Comparison of ENCODE assay signal across 25 mouse cellular contexts in genomic region chr5:76483811-76484210, GRCm38 (mm10). TPM values are rescaled to one million over a fixed set of nuclear protein-coding genes. Genes with fewer than 3 reads are reported as not detected.
DNase-seq lines count a peak whose midpoint lies in the region; ATAC-seq lines count a peak whose summit lies in the region.
"Had no signal": no experiment of that assay in that cellular context is flagged by ENCODE, and none has a peak within 500 bp of the region (broad histone marks: within the 10 kb centered on the region; RNA-seq: fewer than 3 reads in every experiment).

Gm7271 (plus strand) TSS chr5:76484040.

- no peak within 1 kb of the TSS for H3K27ac ChIP-seq in hindbrain, embryonic 12.5 days
- H3K27ac ChIP-seq in hindbrain, embryonic 11.5 days (ENCODE audit: low read depth, low read length), result no peak within 1 kb of the TSS
- H3K27ac ChIP-seq: embryonic facial prominence, embryonic 13.5 days; forebrain, embryonic 13.5 days; heart, embryonic 13.5 days; hindbrain, embryonic 15.5 days had no signal

- DNase-seq in hindbrain, embryonic 11.5 days (ENCODE audit: low spot score), result no peak
- peak; percentile 27 for DNase-seq in embryo, embryonic 10.5 days (ENCODE audit: low spot score)
- peak; percentile 16 for DNase-seq in embryo, embryonic 11 days
- DNase-seq in retina, adult 2 months (ENCODE audit: low read depth, low spot score), result peak; percentile 6
- DNase-seq in right cerebral cortex, postnatal 10 days (ENCODE audit: low spot score in 2 of 2), result no peak
- no peak for DNase-seq in adrenal gland, adult 8-10 months
- DNase-seq: adrenal gland, adult 2 months; adrenal gland, postnatal 36 days; cerebellum, adult 2 months; cerebellum, postnatal 10 days; forebrain, postnatal 0 days; gastrocnemius, postnatal 14 days; heart, postnatal 36 days had no signal

- peak within 1 kb of the TSS; percentile 8; the same call in 1 of the 2 replicates for H3K4me2 ChIP-seq in hindbrain, embryonic 12.5 days (replicated peaks)
- H3K4me2 ChIP-seq in hindbrain, embryonic 11.5 days (replicated peaks; ENCODE audit: low read depth, low read length), result no peak within 1 kb of the TSS
- H3K4me2 ChIP-seq: embryonic facial prominence, embryonic 13.5 days; forebrain, embryonic 13.5 days; heart, embryonic 13.5 days; hindbrain, embryonic 15.5 days had no signal

- ATAC-seq in hindbrain, embryonic 12.5 days (ENCODE audit: low FRiP score), result no peak
- ATAC-seq in hindbrain, embryonic 11.5 days (ENCODE audit: low FRiP score), result no peak
- ATAC-seq: forebrain, embryonic 13.5 days; forebrain, postnatal 0 days; intestine, embryonic 16.5 days had no signal

- no peaks in the 10 kb centered on the region for H3K27me3 ChIP-seq in hindbrain, embryonic 12.5 days
- H3K27me3 ChIP-seq in hindbrain, embryonic 11.5 days (ENCODE audit: control insufficient read depth, insufficient read depth, low read length), result no peaks in the 10 kb centered on the region
- H3K27me3 ChIP-seq: embryonic facial prominence, embryonic 13.5 days; forebrain, embryonic 13.5 days; hindbrain, embryonic 15.5 days had no signal

- WGBS in hindbrain, embryonic 12.5 days, result 54% methylated on average over 5 of the region's 5 CpGs
- WGBS in hindbrain, embryonic 11.5 days, result 44% methylated on average over 5 of the region's 5 CpGs

- no peak within 1 kb of the TSS for H3K9ac ChIP-seq in hindbrain, embryonic 12.5 days
- no peak within 1 kb of the TSS for H3K9ac ChIP-seq in hindbrain, embryonic 11.5 days (ENCODE audit: low read depth, low read length)
- H3K9ac ChIP-seq: embryonic facial prominence, embryonic 13.5 days; forebrain, embryonic 13.5 days; forebrain, postnatal 0 days; heart, embryonic 13.5 days; hindbrain, embryonic 15.5 days had no signal

- no peak within 1 kb of the TSS for H3K4me3 ChIP-seq in hindbrain, embryonic 12.5 days
- H3K4me3 ChIP-seq in hindbrain, embryonic 11.5 days (ENCODE audit: low read depth, low read length), result no peak within 1 kb of the TSS
- H3K4me3 ChIP-seq: embryonic facial prominence, embryonic 13.5 days; forebrain, embryonic 13.5 days; heart, embryonic 13.5 days; hindbrain, embryonic 15.5 days had no signal

- no peaks in the 10 kb centered on the region for H3K4me1 ChIP-seq in hindbrain, embryonic 12.5 days
- no peaks in the 10 kb centered on the region for H3K4me1 ChIP-seq in hindbrain, embryonic 11.5 days (replicated peaks; ENCODE audit: control insufficient read depth, insufficient read depth, low read length)
- H3K4me1 ChIP-seq: embryonic facial prominence, embryonic 13.5 days; forebrain, embryonic 13.5 days; heart, embryonic 13.5 days; hindbrain, embryonic 15.5 days had no signal

- no peaks in the 10 kb centered on the region for H3K9me3 ChIP-seq in hindbrain, embryonic 12.5 days (replicated peaks)
- H3K9me3 ChIP-seq in hindbrain, embryonic 11.5 days (ENCODE audit: control insufficient read depth, low read length), result no peaks in the 10 kb centered on the region
- H3K9me3 ChIP-seq: embryonic facial prominence, embryonic 13.5 days; forebrain, embryonic 13.5 days; heart, embryonic 13.5 days; hindbrain, embryonic 15.5 days had no signal

- no peaks in the 10 kb centered on the region for H3K36me3 ChIP-seq in hindbrain, embryonic 12.5 days
- H3K36me3 ChIP-seq in hindbrain, embryonic 11.5 days (ENCODE audit: control insufficient read depth, insufficient read depth, low read length), result no peaks in the 10 kb centered on the region
- H3K36me3 ChIP-seq: embryonic facial prominence, embryonic 13.5 days; heart, embryonic 13.5 days; hindbrain, embryonic 15.5 days had no signal

RNA-seq across cellular contexts. Expression of gene Gm7271, which starts in this region (rescaled TPM):
- polyA plus RNA-seq in hindbrain, embryonic 12.5 days (2016; fragmentation: Nextera tagmentation; extraction: Ambion mirVana), result 0.70 and 3.2 TPM in 2 replicates
- polyA plus RNA-seq in hindbrain, embryonic 11.5 days (2014; fragmentation: Nextera tagmentation; extraction: Ambion mirVana), result 1.6 and 7.1 TPM in 2 replicates
- total RNA-seq in adrenal gland, adult 8-10 months (2022), result not detected
- total RNA-seq: adrenal gland, adult 2 months; adrenal gland, postnatal 36 days; common myeloid progenitor, adult 5-6 weeks; ES-E14; forebrain, postnatal 0 days; gastrocnemius, adult 18-20 months; gastrocnemius, postnatal 14 days; heart, adult 8-10 months; heart, postnatal 36 days had no signal
- polyA plus RNA-seq: adrenal gland, adult 2 months; embryonic facial prominence, embryonic 13.5 days; forebrain, embryonic 13.5 days; forebrain, postnatal 0 days; gonadal fat pad, adult 2 months; heart, embryonic 13.5 days; heart, postnatal 0 days; intestine, embryonic 16.5 days had no signal

Comparison
In these comparisons a context has a peak if more than half of its experiments do, and no peak if none do; other contexts are left out.
1. DNase-seq: peak in embryo, embryonic 10.5 days (single experiment), embryo, embryonic 11 days (single experiment) and retina, adult 2 months (single experiment); none in hindbrain, embryonic 11.5 days (single experiment), right cerebral cortex, postnatal 10 days (0 of 2) and adrenal gland, adult 8-10 months (single experiment).